Mouse (Mus musculus) induced T-regulatory cell, adult 2 months (primary cell): ENCODE results near the gene Txk.

Experiments used
- DNase-seq: peaks from one replicate; pipeline ENCODE4 v3.0.0-alpha.2; 2012; ENCODE audit warnings: low read depth

Gene Txk

GRCm38 (mm10) chr5:72689556-72689955 lies 63.0 kb downstream of the Txk start:
- DNase-seq: no peak

DNA sequence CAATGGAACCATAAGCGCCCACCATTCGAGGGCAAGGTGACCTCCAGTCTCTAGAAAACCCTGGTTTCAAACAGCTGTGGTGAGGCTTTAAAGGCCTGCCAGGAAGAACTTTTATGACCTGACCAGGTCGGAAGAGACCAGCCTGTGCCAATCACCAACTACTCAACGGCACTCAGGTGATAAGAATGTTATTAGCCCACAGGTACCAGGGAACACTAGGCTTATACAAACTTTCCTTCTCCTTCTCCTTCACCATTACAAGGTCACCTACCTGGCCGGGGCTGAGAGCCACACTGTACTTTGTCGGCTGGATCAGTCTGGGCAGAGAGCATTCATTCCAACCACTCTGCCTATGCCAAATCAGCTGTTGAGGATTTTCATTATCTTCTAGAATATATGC lies 71.1 kb downstream of the Txk start:
- no peak for DNase-seq

- no peak for DNase-seq
These were observed 77.5 kb downstream of the Txk start for GRCm38 (mm10) chr5:72674994-72675542.

DNA sequence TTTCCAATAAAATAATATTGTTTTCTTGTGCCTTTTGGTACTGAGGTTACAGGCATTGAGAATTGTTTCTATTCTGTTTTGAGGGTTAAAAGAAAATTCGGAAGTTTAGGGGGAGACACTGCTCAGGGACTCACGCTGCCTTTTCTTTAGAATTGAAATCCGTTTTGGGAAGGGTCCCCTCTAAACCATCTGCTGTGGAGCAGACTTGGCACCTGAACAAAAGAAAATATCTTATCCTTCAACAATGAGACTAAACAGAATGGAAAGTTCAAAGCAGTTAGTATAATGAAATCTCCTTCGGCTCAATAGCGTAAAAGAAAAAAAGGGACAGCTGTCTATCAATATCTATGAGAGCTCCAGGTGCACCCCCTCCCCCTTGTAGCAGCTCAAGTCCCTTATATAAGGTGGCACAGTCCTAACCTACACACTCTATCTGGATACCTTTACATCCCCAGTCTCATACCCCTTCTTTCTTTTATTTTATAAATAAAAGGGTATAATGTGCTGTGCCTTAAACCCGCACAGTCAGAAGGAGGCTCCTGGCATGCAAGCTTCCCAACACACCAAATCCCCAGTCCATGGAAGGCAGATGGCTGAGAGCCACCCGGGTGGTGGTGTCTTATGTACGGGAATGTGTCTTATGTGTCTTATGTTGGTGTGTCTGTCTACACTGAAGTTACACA lies 81.4 kb downstream of the Txk start:
- no peak for DNase-seq

- no peak for DNase-seq
These were observed 84.2 kb downstream of the Txk start for GRCm38 (mm10) chr5:72668351-72668750.

DNA sequence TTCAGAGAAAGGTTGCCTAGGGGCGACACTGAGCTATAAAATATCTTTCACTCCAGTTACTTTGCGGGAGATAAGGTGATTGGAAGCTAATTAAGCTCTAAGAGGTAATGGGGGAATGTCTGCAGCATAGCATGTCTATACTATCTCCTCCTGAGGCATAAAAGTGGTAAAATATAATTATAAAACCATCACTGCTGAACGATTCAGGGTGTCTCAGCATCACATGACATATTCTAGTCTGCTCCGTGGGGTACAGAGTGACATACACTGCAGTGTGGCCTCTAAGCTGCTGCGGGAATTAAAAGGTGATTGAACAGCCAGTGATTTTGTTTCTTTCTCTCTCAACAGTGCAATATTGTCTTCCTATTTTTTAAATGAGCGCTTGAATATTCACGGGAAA lies 86.1 kb downstream of the Txk start:
- DNase-seq: no peak

GRCm38 (mm10) chr5:72665281-72665680 lies 87.3 kb downstream of the Txk start:
- DNase-seq: peak; percentile 83

DNA sequence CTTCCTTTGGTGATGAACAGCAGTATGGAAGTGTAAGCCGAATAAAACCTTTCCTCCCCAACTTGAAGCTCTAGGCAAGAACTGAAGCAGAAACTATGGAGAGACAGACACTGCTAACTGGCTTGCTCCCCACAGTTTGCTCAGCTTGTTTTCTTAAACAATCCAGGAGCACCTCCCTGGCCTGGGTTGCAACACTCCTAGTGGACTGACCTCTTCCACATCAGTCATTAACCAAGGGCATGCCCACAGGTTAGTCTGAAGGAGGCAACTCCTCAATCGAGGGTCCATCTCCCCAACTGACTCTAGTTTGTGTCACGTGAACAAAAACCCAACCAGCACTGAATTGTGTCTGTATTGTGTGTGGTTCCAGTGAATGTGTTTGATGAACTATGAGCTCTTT lies 87.7 kb downstream of the Txk start:
- DNase-seq: no peak

DNA sequence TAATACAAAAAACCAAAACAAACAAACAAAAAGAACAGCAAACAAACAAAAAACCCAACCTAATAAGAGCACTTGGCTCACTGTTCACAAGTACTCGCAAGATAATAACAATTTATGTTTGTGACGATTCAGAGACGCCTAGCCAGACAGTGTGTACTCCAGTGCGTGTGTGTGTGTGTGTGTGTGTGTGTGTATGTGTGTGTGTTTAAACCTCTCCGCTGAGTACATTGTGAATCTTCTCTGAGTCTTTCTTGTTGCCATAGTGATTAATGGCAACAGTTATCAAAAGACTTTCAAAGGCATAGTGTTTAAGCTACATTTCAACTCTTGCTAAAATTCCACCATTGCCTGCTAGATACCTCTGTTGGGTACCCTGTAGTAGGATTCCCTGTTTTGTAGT lies 88.5 kb downstream of the Txk start:
- DNase-seq: no peak

- no peak for DNase-seq
These were observed 91.4 kb downstream of the Txk start for GRCm38 (mm10) chr5:72661051-72661781.

- peak; percentile 37 for DNase-seq
These were observed 94.2 kb downstream of the Txk start for GRCm38 (mm10) chr5:72658375-72658774.

- DNase-seq: peak; percentile 18
These were observed 96.2 kb downstream of the Txk start for GRCm38 (mm10) chr5:72656270-72656791.

DNA sequence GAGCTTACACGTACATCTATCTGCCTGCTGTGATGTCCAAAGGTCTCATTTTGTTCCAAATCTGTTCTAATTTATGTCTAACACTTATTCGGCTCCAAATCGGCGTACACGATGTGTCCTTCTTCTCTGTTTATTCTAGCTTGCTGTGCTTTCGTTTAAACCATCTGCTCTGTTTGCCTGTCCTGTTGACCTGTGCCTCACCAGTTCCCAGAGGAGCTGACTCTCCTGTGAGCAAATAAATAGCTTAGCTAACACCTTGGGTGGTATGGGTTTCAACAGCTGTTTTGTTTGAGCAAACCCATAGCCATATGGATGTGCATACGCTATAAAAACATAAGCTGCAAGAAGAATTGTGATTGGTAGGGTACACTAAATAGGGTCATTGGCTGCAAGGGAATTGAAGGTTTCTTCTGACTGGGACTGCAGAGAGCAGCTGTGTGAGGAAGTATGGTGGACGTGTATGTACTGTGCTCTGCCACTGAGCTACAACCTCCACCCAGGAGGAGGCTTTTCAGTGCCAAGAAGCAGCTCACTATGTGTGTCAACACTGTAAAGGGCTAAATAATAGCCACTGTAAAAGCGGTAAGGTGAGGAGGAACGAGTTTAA lies 99.4 kb downstream of the Txk start:
- DNase-seq: no peak

DNA sequence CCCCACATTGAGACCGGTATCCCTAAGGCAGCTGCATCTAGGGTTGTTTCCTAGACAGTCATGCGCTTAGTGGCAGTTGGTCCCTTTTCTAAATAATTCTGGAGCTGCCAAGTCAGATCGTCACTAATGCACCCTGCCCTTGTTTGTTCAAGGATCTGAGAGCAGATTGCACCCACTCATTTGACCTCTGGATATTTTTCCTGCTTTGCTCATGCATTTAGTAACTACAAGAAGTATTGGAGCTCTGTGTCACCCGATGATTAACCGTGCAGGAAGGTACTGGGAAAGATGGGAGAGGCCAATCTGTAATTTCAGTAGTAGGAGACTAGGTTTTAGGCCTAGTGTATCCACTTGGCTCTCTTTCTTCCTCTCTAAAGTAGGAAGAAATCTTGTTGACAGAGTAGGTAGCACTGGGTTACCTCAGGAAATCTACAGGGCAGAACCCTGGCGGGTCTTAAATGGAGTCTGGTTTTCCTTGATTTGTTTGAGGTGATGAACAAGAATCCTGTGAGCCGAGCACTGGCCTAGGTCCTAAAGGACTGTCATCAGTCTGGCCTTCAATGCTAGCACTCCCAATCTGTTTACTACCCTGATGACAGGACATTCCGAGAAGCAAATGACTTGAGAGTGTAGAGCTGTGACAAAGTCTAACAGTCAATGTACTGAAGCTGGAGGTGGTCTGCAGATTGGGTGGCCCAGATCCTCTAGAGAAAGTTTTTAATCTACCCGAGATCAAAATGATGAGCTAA lies 103.4 kb downstream of the Txk start:
- no peak for DNase-seq

GRCm38 (mm10) chr5:72647958-72648595 lies 104.5 kb downstream of the Txk start:
- no peak for DNase-seq

DNA sequence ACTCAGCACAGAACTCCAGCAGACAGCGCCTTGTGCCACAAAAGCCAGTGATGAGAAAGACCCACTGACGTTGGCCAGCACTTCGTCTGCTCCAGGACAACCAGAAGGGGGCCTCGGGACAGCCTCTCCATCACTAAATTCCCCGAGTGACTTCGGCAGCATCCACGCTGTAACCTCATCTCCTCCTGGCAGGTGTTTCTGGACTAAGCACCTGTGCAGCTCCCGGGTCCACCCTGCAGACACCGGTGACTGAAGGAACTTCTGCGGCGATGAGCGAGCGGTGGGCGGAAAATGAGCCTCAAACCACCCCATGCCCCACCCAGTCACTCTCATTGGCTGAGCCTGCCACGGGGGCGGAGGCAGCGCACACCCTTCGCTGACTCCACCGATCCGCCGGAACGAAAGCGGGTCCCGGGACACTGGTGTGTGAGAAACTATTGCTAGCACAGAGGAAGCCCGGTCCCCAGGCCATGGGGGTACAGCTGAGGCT lies 105.1 kb downstream of the Txk start, which contains the start of gene Nipal1:
Gene Nipal1, plus strand, starts transcription at position 378 of the 490 bp plus-strand sequence.
- DNase-seq: peak; percentile 95

GRCm38 (mm10) chr5:72646996-72647395 lies 105.6 kb downstream of the Txk start:
- no peak for DNase-seq

- DNase-seq: peak; percentile 83
These were observed 106.4 kb downstream of the Txk start for GRCm38 (mm10) chr5:72646131-72646530.
